ENCODE assay signal across 34 mouse cellular contexts in genomic region chr2:135707305-135707704, GRCm38 (mm10).
"Had no signal": no experiment of that assay in that cellular context is flagged by ENCODE, and none has a peak within 500 bp of the region (broad histone marks: within the 10 kb centered on the region; RNA-seq: fewer than 3 reads in every experiment).

No protein-coding gene starts in this region.

- H3K9ac ChIP-seq: heart, embryonic 12.5 days; heart, embryonic 13.5 days; heart, embryonic 15.5 days; hindbrain, embryonic 12.5 days; hindbrain, embryonic 13.5 days; hindbrain, embryonic 14.5 days; hindbrain, embryonic 15.5 days; intestine, embryonic 15.5 days; kidney, embryonic 15.5 days had no signal

- H3K27me3 ChIP-seq: heart, embryonic 12.5 days; heart, embryonic 13.5 days; heart, embryonic 15.5 days; hindbrain, embryonic 12.5 days; hindbrain, embryonic 13.5 days; hindbrain, embryonic 15.5 days; intestine, embryonic 15.5 days; kidney, embryonic 15.5 days had no signal

- H3K4me3 ChIP-seq: heart, embryonic 10.5 days; heart, embryonic 12.5 days; heart, embryonic 13.5 days; heart, embryonic 15.5 days; hindbrain, embryonic 10.5 days; hindbrain, embryonic 12.5 days; hindbrain, embryonic 13.5 days; hindbrain, embryonic 15.5 days; intestine, embryonic 15.5 days; kidney, embryonic 15.5 days; layer of hippocampus, adult 2 months; left cerebral cortex, adult 2 months had no signal

- H3K27ac ChIP-seq: heart, embryonic 10.5 days; heart, embryonic 13.5 days; heart, embryonic 15.5 days; hindbrain, embryonic 10.5 days; hindbrain, embryonic 12.5 days; hindbrain, embryonic 13.5 days; hindbrain, embryonic 14.5 days; hindbrain, embryonic 15.5 days; hindbrain, postnatal 0 days; intestine, embryonic 15.5 days; kidney, postnatal 0 days; layer of hippocampus, adult 2 months; left cerebral cortex, adult 2 months had no signal

- DNase-seq: heart, postnatal 10 days; heart, postnatal 14 days; heart, postnatal 4 days; kidney, adult 11 months; kidney, adult 18-20 months; kidney, adult 2 months; kidney, adult 8-10 months; kidney, adult 9 months; kidney, postnatal 10 days; kidney, postnatal 14 days; kidney, postnatal 25 days; kidney, postnatal 36 days; kidney, postnatal 4 days; layer of hippocampus, adult 9-11 months; layer of hippocampus, postnatal 36 days had no signal

- ATAC-seq: hindbrain, embryonic 16.5 days; hindbrain, postnatal 0 days; inflammation-experienced regulatory T-cells, adult 6 months; intestine, embryonic 15.5 days; intestine, postnatal 0 days had no signal

- H3K4me2 ChIP-seq: heart, embryonic 11.5 days; heart, embryonic 12.5 days; heart, embryonic 13.5 days; heart, embryonic 15.5 days; hindbrain, embryonic 12.5 days; hindbrain, embryonic 13.5 days; hindbrain, embryonic 14.5 days; hindbrain, embryonic 15.5 days; intestine, embryonic 15.5 days; kidney, embryonic 15.5 days had no signal

- H3K9me3 ChIP-seq: heart, embryonic 10.5 days; heart, embryonic 12.5 days; heart, embryonic 13.5 days; heart, embryonic 15.5 days; hindbrain, embryonic 10.5 days; hindbrain, embryonic 12.5 days; hindbrain, embryonic 13.5 days; hindbrain, embryonic 15.5 days; intestine, embryonic 15.5 days; kidney, embryonic 15.5 days had no signal

- H3K36me3 ChIP-seq: heart, embryonic 10.5 days; heart, embryonic 12.5 days; heart, embryonic 13.5 days; heart, embryonic 15.5 days; hindbrain, embryonic 10.5 days; hindbrain, embryonic 12.5 days; hindbrain, embryonic 13.5 days; hindbrain, embryonic 15.5 days; intestine, embryonic 15.5 days; kidney, embryonic 15.5 days had no signal
